Mouse (Mus musculus): Measurements from ENCODE around the gene Med26.

DNA sequence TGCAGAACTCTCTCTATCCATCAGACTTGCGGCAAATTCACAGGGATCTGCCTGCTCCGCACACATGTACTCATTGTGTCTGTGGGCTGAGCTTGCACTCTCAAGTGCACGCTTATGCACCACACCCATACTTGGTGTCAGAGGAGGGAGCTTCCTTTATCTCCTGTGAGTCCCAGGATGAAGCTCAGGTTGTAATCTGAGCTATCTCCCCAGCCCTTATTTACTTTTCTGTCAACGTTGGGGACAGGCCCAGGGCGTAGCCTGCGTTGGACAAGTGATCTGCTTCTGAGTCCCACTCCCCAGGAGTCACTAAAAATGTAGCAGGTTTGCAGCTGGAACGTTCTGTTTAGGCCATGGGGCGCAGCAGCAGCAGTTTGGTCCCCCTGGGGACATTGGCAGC, 96.6 kb downstream of the Med26 start:
- TF ChIP-seq CTCF (IDR thresholded peaks at IDR 0.05; ENCODE audit: borderline replicate concordance, extremely low read depth, insufficient read depth, insufficient read length) (no peak), POLR2A (IDR thresholded peaks at IDR 0.05; ENCODE audit: borderline replicate concordance, extremely low read depth, insufficient read depth, insufficient read length, poor library complexity, severe bottlenecking) (no peak)
